Mouse (Mus musculus) heart, postnatal 0 days (tissue): ENCODE data around the gene 1700011L22Rik. TPM values are rescaled to one million over a fixed set of nuclear protein-coding genes. Genes with fewer than 3 reads are reported as not detected.

Experiments used
- ATAC-seq: fragments of 200-750 bp; cut with Nextera tagmentation; 2 replicates; pipeline ENCODE4 v1.8.0; 2017; ENCODE audit warnings: low read depth, moderate number of reproducible peaks, moderate library complexity; ENCODE audit not compliant: insufficient read depth
- DNase-seq: peaks from one replicate; pipeline ENCODE4 v3.0.0-alpha.2; 2016; ENCODE audit warnings: low spot score
- H3K27ac ChIP-seq: fragments of 300-500 bp; sonication (generic); 2 replicates; pipeline ENCODE4 v1.5.1; 2014; ENCODE audit warnings: low read depth, mild to moderate bottlenecking
- H3K27me3 ChIP-seq: fragments of 300-500 bp; sonication (generic); 2 replicates; pipeline ENCODE4 v1.6.1; 2014; ENCODE audit warnings: low read length, mixed read lengths; ENCODE audit not compliant: control insufficient read depth, insufficient read depth
- H3K36me3 ChIP-seq: fragments of 300-500 bp; sonication (generic); replicated peaks from 2 replicates; pipeline ENCODE4 v1.6.1; 2014; ENCODE audit warnings: low read length, mixed read lengths; ENCODE audit not compliant: control insufficient read depth, insufficient read depth
- H3K4me1 ChIP-seq: fragments of 300-500 bp; sonication (generic); 2 replicates; pipeline ENCODE4 v1.6.1; 2014; ENCODE audit warnings: antibody characterized with exemption; ENCODE audit not compliant: control insufficient read depth, insufficient read depth
- H3K4me2 ChIP-seq: fragments of 300-500 bp; sonication (generic); 2 replicates; pipeline ENCODE4 v1.6.1; 2014; ENCODE audit warnings: low read depth, mild to moderate bottlenecking, low read length, moderate library complexity
- H3K4me3 ChIP-seq: fragments of 300-500 bp; sonication (generic); 2 replicates; pipeline ENCODE4 v1.5.1; 2014; ENCODE audit warnings: low read depth, low read length
- H3K9ac ChIP-seq: fragments of 300-500 bp; sonication (generic); replicated peaks from 2 replicates; pipeline ENCODE4 v1.6.1; 2014; ENCODE audit warnings: low read depth, low read length, mixed read lengths
- H3K9me3 ChIP-seq: fragments of 300-500 bp; sonication (generic); replicated peaks from 2 replicates; pipeline ENCODE4 v1.6.1; 2016; ENCODE audit warnings: low read length; ENCODE audit not compliant: control insufficient read depth
- CTCF ChIP-seq: IDR thresholded peaks from 2 replicates; pipeline ENCODE4 v1.5.1; 2016; ENCODE audit warnings: antibody characterized with exemption, control low read depth, low read depth
- EP300 ChIP-seq: IDR thresholded peaks from 2 replicates; pipeline ENCODE4 v1.6.1; 2016; ENCODE audit warnings: antibody characterized with exemption, low read depth
- WGBS: fragments of 180-500 bp; shearing (Covaris S2); extraction: QIAGEN DNeasy Blood & Tissue Kit; methylation state at CpG from one replicate; pipeline ENCODE4 v1.1.7; 2014; 5-methylcytosine and 5-hydroxymethylcytosine counted together
- polyA plus RNA-seq: library from polyadenylated mRNA; unstranded; fragments of >200 nt; fragmentation: Nextera tagmentation; extraction: Ambion mirVana; gene quantifications from 2 replicates; pipeline ENCODE4 v1.2.1, GENCODE M21; 2015
- total RNA-seq: library from RNA; depleted of rRNA; stranded (reverse); fragments of >200 nt; gene quantifications from 2 replicates; pipeline ENCODE4 v1.2.3, GENCODE M21; 2014; ENCODE audit warnings: low replicate concordance; rRNA removed

1700011L22Rik gene
- not detected in 2 replicates for total RNA-seq
- polyA plus RNA-seq, result 0.12 TPM in 1 of 2 replicates, not detected in the other

DNA sequence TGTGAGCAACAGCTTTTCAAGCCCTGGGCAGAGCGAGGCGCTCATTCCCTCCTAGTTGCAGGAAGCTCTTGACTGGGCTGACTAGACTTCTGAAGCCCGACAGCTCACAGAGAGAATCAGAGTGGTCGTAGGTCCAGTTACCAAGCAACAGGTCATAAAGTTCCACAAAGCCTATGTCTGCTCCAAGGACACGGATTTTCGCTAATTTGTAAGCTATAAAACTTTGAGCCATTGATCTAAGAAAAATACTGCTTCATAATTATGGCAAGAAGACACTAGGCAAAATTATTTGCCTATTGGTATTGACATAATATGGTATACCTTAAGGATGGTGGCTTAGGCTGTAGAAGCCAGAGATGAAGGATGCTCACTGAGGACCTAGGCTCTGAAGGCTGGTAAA lies at the start of gene 1700011L22Rik:
Gene 1700011L22Rik, minus strand, starts transcription at position 101 of the 400 bp plus-strand sequence.
- no peak for ATAC-seq
- Histone ChIP-seq H3K36me3 (no peaks in the 10 kb centered on the region), H3K27me3 (no peaks in the 10 kb centered on the region), H3K4me3 (no peak within 1 kb of the TSS), H3K27ac (no peak within 1 kb of the TSS), H3K4me1 (peaks cover 20% of the 10 kb centered on the region; the same call in 1 of the 2 replicates), H3K9me3 (0 out of 2 replicates have a peak, but pooled peaks cover 3% of the 10 kb centered on the region), H3K4me2 (no peak within 1 kb of the TSS), H3K9ac (no peak within 1 kb of the TSS)
- no peak for DNase-seq
- TF ChIP-seq EP300 (no peak), CTCF (no peak)
- whole genome bisulfite sequencing, result 90% methylated on average over 6 of the region's 6 CpGs

DNA sequence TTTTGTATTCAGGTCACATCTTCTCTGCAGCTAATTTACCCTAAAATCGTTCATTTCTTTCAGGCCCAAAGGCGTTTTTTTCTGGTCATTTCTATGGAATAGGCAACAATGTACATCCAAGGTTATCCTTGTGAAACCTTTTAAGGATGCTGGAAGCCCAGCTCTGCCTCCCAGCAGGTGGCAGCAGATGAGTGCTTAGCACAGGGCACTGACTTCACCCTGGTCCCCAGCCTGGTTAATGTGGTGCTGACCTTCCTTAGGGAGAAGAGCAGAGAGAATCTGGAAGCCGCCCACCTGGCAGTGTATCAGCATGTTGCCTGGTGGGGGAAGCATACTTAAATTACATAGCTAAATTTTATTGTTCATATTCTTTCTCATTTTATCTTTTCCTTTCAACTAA lies 49.4 kb upstream of the 1700011L22Rik start:
- peak; percentile 59 for DNase-seq
- Histone ChIP-seq H3K4me1 (peaks cover 10% of the 10 kb centered on the region), H3K27ac (no peak overlapping the region), H3K36me3 (no peaks in the 10 kb centered on the region), H3K9ac (no peak overlapping the region), H3K27me3 (no peaks in the 10 kb centered on the region), H3K9me3 (no peaks in the 10 kb centered on the region), H3K4me2 (no peak overlapping the region), H3K4me3 (no peak overlapping the region)
- TF ChIP-seq CTCF (peak; percentile 93), EP300 (no peak)
- ATAC-seq, result no peak
- 33% methylated on average over 3 of the region's 3 CpGs for whole genome bisulfite sequencing

- Histone ChIP-seq H3K9ac (peak overlapping the region; percentile 77), H3K4me2 (peak overlapping the region; percentile 68), H3K9me3 (no peaks in the 10 kb centered on the region), H3K36me3 (no peaks in the 10 kb centered on the region), H3K27me3 (no peaks in the 10 kb centered on the region), H3K4me1 (peaks cover 10% of the 10 kb centered on the region), H3K4me3 (peak overlapping the region; percentile 57), H3K27ac (peak overlapping the region; percentile 93)
- ATAC-seq, result no peak
- DNase-seq, result no peak
- 20% methylated on average over 18 of the region's 18 CpGs for WGBS
- TF ChIP-seq EP300 (no peak), CTCF (no peak; the same call in 1 of the 2 replicates)
These were observed 47.1 kb upstream of the 1700011L22Rik start for GRCm38 (mm10) chr8:79295276-79296105.

DNA sequence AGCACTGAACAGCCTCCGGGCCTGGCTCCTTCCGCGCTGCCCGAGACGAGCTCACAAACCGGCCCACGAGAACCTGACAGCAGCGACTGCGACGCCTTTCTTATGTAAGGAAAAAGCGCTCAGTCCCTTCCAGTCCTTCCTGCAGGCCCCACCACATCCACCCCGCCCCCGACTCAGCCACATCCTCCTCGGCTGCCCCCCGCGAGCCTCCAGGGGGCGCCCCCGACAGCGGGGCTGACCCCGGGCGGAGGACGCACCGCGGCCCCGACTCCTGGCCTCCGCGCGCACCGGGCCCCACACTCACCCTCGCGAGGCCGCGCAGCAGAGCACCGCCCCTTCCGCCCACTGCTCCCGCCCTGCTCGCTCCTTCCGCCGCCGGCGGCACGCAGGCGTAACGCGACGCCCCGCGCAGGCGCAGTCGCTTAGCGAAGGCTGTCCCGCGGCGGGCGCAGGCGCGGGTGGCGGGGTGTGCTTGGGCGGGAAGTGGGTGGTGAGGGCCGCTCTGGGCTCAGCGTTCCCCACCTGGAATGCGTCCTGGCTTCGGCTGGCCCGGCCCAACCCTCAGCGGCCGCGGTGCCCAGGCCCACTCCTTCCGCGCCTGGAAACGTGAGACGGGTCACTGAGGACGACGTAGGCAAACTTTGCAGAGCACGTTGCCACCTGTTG lies 46.4 kb upstream of the 1700011L22Rik start, which contains the start of gene Mmaa:
Gene Mmaa, minus strand, starts transcription at position 328 of the 666 bp plus-strand sequence.
- H3K27me3 ChIP-seq, result no peaks in the 10 kb centered on the region
- peak; percentile 98 for ATAC-seq
- DNase-seq, result peak; percentile 98
- H3K36me3 ChIP-seq, result no peaks in the 10 kb centered on the region
- under 1% methylated on average over 49 of the region's 74 CpGs for WGBS
- H3K4me3 ChIP-seq, result peak within 1 kb of the TSS; percentile 57
- peak within 1 kb of the TSS; percentile 77 for H3K9ac ChIP-seq
- TF ChIP-seq EP300, result peak; percentile 83; the same call in 1 of the 2 replicates
- peak; percentile 59 for TF ChIP-seq CTCF
- H3K27ac ChIP-seq, result peak within 1 kb of the TSS; percentile 93
- H3K4me1 ChIP-seq, result peaks cover 10% of the 10 kb centered on the region
- peak within 1 kb of the TSS; percentile 68 for H3K4me2 ChIP-seq
- no peaks in the 10 kb centered on the region for H3K9me3 ChIP-seq

GRCm38 (mm10) chr8:79293841-79294240 lies 45.5 kb upstream of the 1700011L22Rik start:
- peak; percentile 43 for DNase-seq
- no peak for ATAC-seq
- H3K9ac ChIP-seq, result peak overlapping the region; percentile 77

More at GRCm38 (mm10) chr8:79293841-79294240, 45.5 kb upstream of the 1700011L22Rik start:
- peak overlapping the region; percentile 68 for H3K4me2 ChIP-seq
- no peaks in the 10 kb centered on the region for H3K27me3 ChIP-seq
- peaks cover 10% of the 10 kb centered on the region for H3K4me1 ChIP-seq
- peak overlapping the region; percentile 57 for H3K4me3 ChIP-seq
- 39% methylated on average over 3 of the region's 3 CpGs for WGBS
- TF ChIP-seq EP300 (no peak), CTCF (no peak)
- H3K36me3 ChIP-seq, result no peaks in the 10 kb centered on the region
- H3K9me3 ChIP-seq, result no peaks in the 10 kb centered on the region
- H3K27ac ChIP-seq, result peak overlapping the region; percentile 93
